Mouse (Mus musculus) testis, adult 2 months (tissue): ENCODE data around the gene Nme1. TPM values are rescaled to one million over a fixed set of nuclear protein-coding genes. Genes with fewer than 3 reads are reported as not detected.

ENCODE experiments used
- H3K27ac ChIP-seq: fragments of 200-500 bp; 2 replicates; pipeline ENCODE4 v1.5.1; 2012; ENCODE audit warnings: low read depth, low read length; ENCODE audit not compliant: control insufficient read depth, insufficient read depth
- H3K27me3 ChIP-seq: fragments of 200-500 bp; 2 replicates; pipeline ENCODE4 v1.6.1; 2012; ENCODE audit warnings: mild to moderate bottlenecking, low read length, moderate library complexity; ENCODE audit not compliant: control insufficient read depth, insufficient read depth
- H3K36me3 ChIP-seq: fragments of 200-500 bp; 2 replicates; pipeline ENCODE4 v1.6.1; 2012; ENCODE audit warnings: mild to moderate bottlenecking, low read length; ENCODE audit not compliant: control insufficient read depth, insufficient read depth
- H3K4me1 ChIP-seq: fragments of 200-500 bp; 2 replicates; pipeline ENCODE4 v1.6.1; 2012; ENCODE audit warnings: low read length; ENCODE audit not compliant: control insufficient read depth, insufficient read depth
- H3K4me3 ChIP-seq: fragments of 200-500 bp; 2 replicates; pipeline ENCODE4 v1.5.1; 2012; ENCODE audit warnings: low read depth, mild to moderate bottlenecking, low read length, moderate library complexity, mixed read lengths; ENCODE audit not compliant: control insufficient read depth
- CTCF ChIP-seq: fragments of 200-500 bp; IDR thresholded peaks from 2 replicates; pipeline ENCODE4 v1.5.1; 2012; ENCODE audit warnings: low read depth, mild to moderate bottlenecking, inconsistent platforms, low read length, moderate library complexity; ENCODE audit not compliant: control insufficient read depth, insufficient read depth, insufficient replicate concordance
- POLR2A ChIP-seq: fragments of 200-500 bp; IDR thresholded peaks from 2 replicates; pipeline ENCODE4 v1.6.1; 2012; ENCODE audit warnings: low read depth, mild to moderate bottlenecking, inconsistent platforms, low read length, moderate library complexity; ENCODE audit not compliant: control insufficient read depth
- polyA plus RNA-seq: library from polyadenylated mRNA; depleted of rRNA; stranded (reverse); fragments of >200 nt; gene quantifications from 2 replicates; pipeline ENCODE4 v1.2.3, GENCODE M21; 2012; rRNA removed

Gene Nme1
- polyA plus RNA-seq, 1 experiment, result 51.5 TPM

- Histone ChIP-seq H3K27ac (no peak overlapping the region), H3K4me1 (no peaks in the 10 kb centered on the region), H3K27me3 (no peaks in the 10 kb centered on the region), H3K36me3 (no peaks in the 10 kb centered on the region; the same call in 1 of the 2 replicates), H3K4me3 (no peak overlapping the region)
- TF ChIP-seq CTCF (no peak), POLR2A (no peak)
Observed at GRCm38 (mm10) chr11:93907839-93908238, 60.5 kb downstream of the Nme1 start.

Other genes starting within 250 kb of the Nme1 start
- 8.9 and 12.8 TPM in 2 replicates for gene Utp18, start 82.8 kb downstream of the Nme1 start, polyA plus RNA-seq
- gene Mbtd1, start 82.7 kb downstream of the Nme1 start, polyA plus RNA-seq, result 15.9 and 20.4 TPM in 2 replicates
- 52.8 and 55.1 TPM in 2 replicates for gene Nme2, start 12.3 kb downstream of the Nme1 start, polyA plus RNA-seq
- 17.1 and 19.8 TPM in 2 replicates for gene Gm20390, start 228 bp downstream of the Nme1 start, polyA plus RNA-seq
- gene Spag9, start 27.6 kb upstream of the Nme1 start, polyA plus RNA-seq, result 17.7 and 18.8 TPM in 2 replicates
- 40.5 and 43.2 TPM in 2 replicates for gene Tob1, start 242.9 kb upstream of the Nme1 start, polyA plus RNA-seq